Mouse (Mus musculus): ENCODE measurements around the gene Pacsin3.

Gene Pacsin3

DNA sequence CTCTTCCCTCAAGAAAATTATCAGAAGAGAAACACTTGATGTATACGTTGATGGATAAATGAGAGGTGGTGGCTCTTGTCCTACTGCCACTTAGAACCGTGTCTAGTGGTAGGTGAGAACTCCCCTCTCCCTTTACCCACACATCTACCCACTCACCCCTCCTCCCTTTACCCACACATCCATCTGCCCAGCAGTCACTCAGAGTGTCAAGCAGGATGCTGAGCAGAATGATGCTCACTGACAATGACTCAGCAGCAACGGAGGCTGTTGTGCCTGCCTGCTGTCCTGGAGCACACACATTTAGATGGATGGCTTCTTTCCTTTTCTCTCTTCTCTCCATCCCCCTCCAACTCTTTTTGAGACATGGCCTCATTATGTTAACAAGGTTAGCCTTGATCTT lies 47.1 kb downstream of the Pacsin3 start:
- DNase-seq (ENCODE audit: low read depth, low spot score) = no peak

DNA sequence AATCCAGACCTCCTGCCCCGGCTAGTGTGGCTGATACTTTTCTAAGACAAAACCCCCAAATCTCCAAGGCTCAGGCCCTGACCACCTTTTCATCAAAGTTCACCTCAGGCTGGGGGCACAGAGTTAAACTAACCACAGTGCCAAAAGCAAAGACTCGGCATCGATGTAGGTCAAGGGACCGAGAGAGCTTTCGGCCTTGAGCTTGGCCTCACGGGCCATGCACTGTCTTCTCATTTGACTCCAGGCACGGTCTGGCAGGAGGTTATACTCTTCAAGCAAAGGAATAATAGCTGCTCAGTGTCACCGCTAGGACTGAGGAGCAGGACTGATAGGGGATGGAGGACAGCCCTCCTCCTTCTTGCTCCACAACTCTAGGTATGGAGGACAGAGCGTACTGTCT lies 50.2 kb downstream of the Pacsin3 start:
- DNase-seq (ENCODE audit: low read depth, low spot score) = no peak

DNA sequence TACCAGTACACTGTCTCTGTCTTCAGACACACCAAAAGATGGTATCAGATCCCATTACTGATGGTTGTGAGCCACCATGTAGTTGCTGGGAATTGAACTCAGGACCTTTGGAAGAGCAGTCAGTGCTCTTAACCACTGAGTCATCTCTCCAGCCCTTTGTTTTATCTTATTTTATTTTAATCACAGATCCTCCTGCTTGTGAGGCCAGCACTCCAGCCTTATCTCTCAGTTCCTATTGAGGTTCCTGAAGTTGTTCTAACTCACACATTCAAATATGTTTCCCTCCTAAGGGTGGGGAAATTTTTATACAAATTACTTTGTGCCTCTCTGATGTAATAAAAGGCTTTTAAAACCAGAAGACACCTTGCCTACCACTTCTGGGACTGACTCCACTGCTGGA lies 50.8 kb downstream of the Pacsin3 start:
- DNase-seq (ENCODE audit: low read depth, low spot score) = no peak

DNA sequence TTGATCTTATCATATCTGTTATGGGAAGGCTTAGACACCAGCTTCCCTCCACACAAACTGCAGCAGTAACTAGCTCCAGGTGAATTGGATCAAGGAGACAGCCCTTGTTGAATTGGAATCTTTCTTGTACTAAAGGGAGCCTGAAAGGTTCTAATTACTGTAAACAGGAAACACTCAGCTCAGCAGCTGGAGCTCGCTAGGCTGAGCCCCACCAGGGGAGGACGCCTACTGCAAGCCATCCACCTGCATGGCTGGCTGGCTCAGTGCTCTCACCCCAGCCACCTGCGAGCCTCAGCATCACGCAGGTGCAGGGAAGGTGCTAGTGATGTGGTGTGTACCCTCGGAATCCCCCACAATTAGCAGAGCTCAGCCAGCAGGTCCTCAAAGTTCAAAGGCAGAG lies 52.9 kb downstream of the Pacsin3 start:
- DNase-seq (ENCODE audit: low read depth, low spot score) = peak; percentile 51

DNA sequence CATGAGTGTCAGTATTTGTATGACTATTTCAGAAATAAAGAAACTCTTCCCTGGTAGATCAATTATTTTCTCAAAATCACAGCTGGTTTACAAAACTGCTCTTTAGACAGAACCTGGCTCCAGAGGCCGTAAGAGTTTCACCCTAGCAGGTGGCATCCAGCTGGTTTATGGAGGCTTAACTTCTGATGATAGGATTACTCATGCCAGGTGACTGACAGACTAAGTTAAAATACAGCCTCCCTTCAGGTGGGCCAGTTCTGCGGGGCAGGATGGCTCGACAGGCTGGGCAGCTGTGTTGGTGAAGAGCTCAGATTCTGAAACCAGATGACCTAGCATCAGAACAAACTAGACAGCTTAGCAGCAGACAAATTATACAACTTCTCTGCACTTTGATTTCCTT lies 53.8 kb downstream of the Pacsin3 start:
- peak; percentile 17 for DNase-seq (ENCODE audit: low read depth, low spot score)

DNA sequence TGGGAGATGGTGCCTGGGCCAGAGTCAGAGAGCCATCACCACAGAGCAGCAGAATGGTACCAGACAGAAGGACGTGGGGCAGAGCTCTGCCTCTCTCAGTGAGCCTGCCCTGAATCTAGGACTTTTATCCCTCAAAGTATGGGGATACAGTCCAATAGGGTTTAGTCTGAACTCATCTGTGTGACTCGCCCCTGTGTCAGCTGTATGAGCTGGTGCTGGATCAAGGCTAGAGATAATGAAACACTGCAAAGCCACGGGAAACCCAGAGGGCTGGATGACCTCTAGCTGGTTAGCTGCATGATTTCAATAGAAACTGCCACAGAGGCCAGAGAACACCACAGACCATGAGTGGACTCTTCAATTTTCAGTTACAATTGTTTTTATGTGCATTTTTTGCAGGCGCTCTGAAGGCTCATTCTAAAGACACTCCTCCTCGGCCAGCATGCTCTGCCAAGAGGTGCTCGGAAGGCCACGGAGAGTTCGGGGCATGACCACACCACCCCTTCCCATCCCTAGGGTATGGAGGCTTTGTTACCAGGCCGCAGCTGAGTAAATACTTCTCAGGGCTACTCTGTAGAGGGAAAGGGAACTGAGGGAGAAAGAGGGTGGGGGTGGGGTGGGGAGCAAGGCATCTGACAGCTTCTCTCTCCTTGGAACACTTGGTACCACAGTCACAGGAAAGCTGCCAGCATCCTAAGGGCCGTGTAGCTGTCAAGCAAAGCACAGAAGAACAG lies 57.0 kb downstream of the Pacsin3 start:
- no peak for DNase-seq (ENCODE audit: low read depth, low spot score)

DNA sequence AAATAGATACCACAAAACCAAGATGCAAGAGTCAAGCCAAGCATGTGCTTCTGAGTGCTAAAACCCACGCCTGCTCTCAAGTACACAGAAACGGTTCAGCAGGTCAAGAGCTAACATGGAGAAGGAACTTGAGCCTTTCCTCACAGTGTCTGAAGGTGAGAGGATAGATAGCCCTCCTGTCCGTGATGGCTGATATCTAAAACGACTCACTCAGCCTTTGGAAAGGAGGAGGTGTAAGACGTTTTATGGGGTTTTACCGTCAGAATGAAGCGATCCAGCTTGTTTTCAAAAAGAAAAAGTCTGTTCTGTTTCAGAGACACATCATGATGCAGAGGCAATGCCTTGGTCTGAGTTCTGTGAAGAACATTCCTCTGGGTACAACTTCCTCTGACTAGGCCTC lies 58.4 kb downstream of the Pacsin3 start:
- DNase-seq (ENCODE audit: low read depth, low spot score) = no peak
